1 mouse cellular context compared by ENCODE assay signal in the genomic region with DNA sequence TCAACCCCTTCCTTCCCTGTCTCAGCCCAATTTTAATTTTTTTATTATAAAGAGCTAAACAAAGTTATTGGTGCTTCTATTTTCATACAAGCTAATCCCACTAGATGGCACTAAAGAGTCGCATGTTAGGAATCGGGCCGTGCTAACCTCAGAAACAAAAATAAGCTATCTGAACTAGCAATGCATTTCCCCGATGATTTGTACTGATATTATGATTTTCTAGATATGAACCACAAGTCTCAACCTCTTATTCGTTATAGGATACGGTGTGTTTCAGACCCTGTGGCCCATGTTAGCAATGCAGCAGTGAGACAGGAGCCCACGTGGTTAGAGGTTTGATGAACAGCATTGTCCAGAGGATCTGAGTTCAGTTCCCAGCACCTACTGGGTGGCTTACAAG.
TF ChIP-seq lines count a peak whose summit lies in the region.

No protein-coding gene starts in this region.

TF ChIP-seq in MEL, 35 proteins besides CTCF, POLR2A, EP300 and RAD21 (continued from another document):
- TF ChIP-seq POLR2AphosphoS2 (IDR thresholded peaks at IDR 0.05; ENCODE audit: low read length) (no peak), CHD2 (IDR thresholded peaks at IDR 0.05; ENCODE audit: low read length) (no peak), GABPA (IDR thresholded peaks at IDR 0.05; ENCODE audit: low read depth, low read length) (no peak), JUND (IDR thresholded peaks at IDR 0.05; ENCODE audit: low read depth, low read length) (no peak), USF1 (IDR thresholded peaks at IDR 0.05; ENCODE audit: low read depth, low read length) (peak; percentile 50; the same call in 1 of the 2 replicates), UBTF (IDR thresholded peaks at IDR 0.05; ENCODE audit: borderline replicate concordance, insufficient read depth, low read depth, low read length) (no peak), RCOR1 (IDR thresholded peaks at IDR 0.05; ENCODE audit: low read depth, low read length) (no peak), CHD1 (IDR thresholded peaks at IDR 0.05; ENCODE audit: low read depth, low read length) (no peak), POLR2AphosphoS5 (IDR thresholded peaks at IDR 0.05; ENCODE audit: borderline replicate concordance, low read depth, low read length) (no peak), NRF1 (IDR thresholded peaks at IDR 0.05; ENCODE audit: insufficient read depth, low read depth, low read length, poor library complexity, severe bottlenecking) (no peak), TBP (IDR thresholded peaks at IDR 0.05; ENCODE audit: low read depth, low read length) (no peak), TAL1 (IDR thresholded peaks at IDR 0.05; ENCODE audit: low read length) (no peak), E2F4 (IDR thresholded peaks at IDR 0.05; ENCODE audit: borderline replicate concordance, low read depth, low read length) (no peak), MXI1 (IDR thresholded peaks at IDR 0.05; ENCODE audit: low read depth, low read length) (peak; percentile 77), ETS1 (IDR thresholded peaks at IDR 0.05; ENCODE audit: low read depth, low read length) (no peak), HCFC1 (IDR thresholded peaks at IDR 0.05; ENCODE audit: low read depth, low read length) (no peak), SIN3A (IDR thresholded peaks at IDR 0.05; ENCODE audit: low read length) (peak; percentile 25; the same call in 1 of the 2 replicates), TCF12 (IDR thresholded peaks at IDR 0.05; ENCODE audit: low read depth, low read length) (no peak), ZNF384 (IDR thresholded peaks at IDR 0.05; ENCODE audit: low read depth, low read length) (peak; percentile 33; the same call in 1 of the 2 replicates), MYC (IDR thresholded peaks at IDR 0.05; ENCODE audit: low read depth, low read length) (peak; percentile 65; the same call in 1 of the 2 replicates), SMC3 (IDR thresholded peaks at IDR 0.05; ENCODE audit: low read depth, low read length) (peak; percentile 63), ZKSCAN1 (IDR thresholded peaks at IDR 0.05; ENCODE audit: low read depth, low read length) (no peak), MEF2A (IDR thresholded peaks at IDR 0.05; ENCODE audit: extremely low read depth, insufficient replicate concordance, low read depth, low read length, poor library complexity, severe bottlenecking) (no peak), ZMIZ1 (IDR thresholded peaks at IDR 0.05; ENCODE audit: low read depth, low read length) (no peak), MAFK (IDR thresholded peaks at IDR 0.05; ENCODE audit: borderline replicate concordance, low read depth, low read length) (no peak), GATA1 (IDR thresholded peaks at IDR 0.05; ENCODE audit: low read depth, low read length) (peak; percentile 36), KAT2A (conservative IDR thresholded peaks at IDR 0.05; ENCODE audit: low read depth, low read length) (no peak), BHLHE40 (IDR thresholded peaks at IDR 0.05; ENCODE audit: borderline replicate concordance, low read depth, low read length) (no peak), USF2 (IDR thresholded peaks at IDR 0.05; ENCODE audit: borderline replicate concordance in 1 of 2, insufficient read depth in 1 of 2, low read depth in 1 of 2, low read length in 2 of 2) (no peak), MAZ (IDR thresholded peaks at IDR 0.05; ENCODE audit: low read depth, low read length) (no peak), ELF1 (IDR thresholded peaks at IDR 0.05; ENCODE audit: low read depth, low read length) (no peak)
